Mouse (Mus musculus) cerebellum, adult 2 months (tissue): ENCODE measurements around the gene Kng1. TPM values are rescaled to one million over a fixed set of nuclear protein-coding genes. Genes with fewer than 3 reads are reported as not detected.
A peak's percentile ranks its signal among the peaks of the same experiment; 100 is the strongest.

Source experiments
- DNase-seq, 2 experiments: peaks; one replicate each; pipeline ENCODE4 v3.0.0; 2021
- H3K27ac ChIP-seq: fragments of 200-500 bp; 2 replicates; pipeline ENCODE4 v1.5.1; 2012; ENCODE audit warnings: low read length, control low read depth, inconsistent platforms; ENCODE audit not compliant: insufficient read depth
- H3K27me3 ChIP-seq: fragments of 200-500 bp; 2 replicates; pipeline ENCODE4 v1.6.1; 2012; ENCODE audit warnings: inconsistent platforms, mild to moderate bottlenecking, low read length, moderate library complexity; ENCODE audit not compliant: control insufficient read depth, insufficient read depth
- H3K4me1 ChIP-seq: fragments of 200-500 bp; 2 replicates; pipeline ENCODE4 v1.6.1; 2011; ENCODE audit warnings: low read length; ENCODE audit not compliant: control insufficient read depth, insufficient read depth
- H3K4me3 ChIP-seq: fragments of 200-500 bp; replicated peaks from 2 replicates; pipeline ENCODE3; 2011; ENCODE audit warnings: mild to moderate bottlenecking, low read depth, low read length, control low read depth; ENCODE audit not compliant: insufficient read depth
- CTCF ChIP-seq: fragments of 200-500 bp; IDR thresholded peaks from 2 replicates; pipeline ENCODE4 v1.5.1; 2011; ENCODE audit warnings: low read depth, mild to moderate bottlenecking, control low read depth, low read length, moderate library complexity, borderline replicate concordance; ENCODE audit not compliant: insufficient read depth
- POLR2A ChIP-seq: fragments of 200-500 bp; IDR thresholded peaks from 2 replicates; pipeline ENCODE4 v1.6.1; 2011; ENCODE audit warnings: low read length, control low read depth, borderline replicate concordance; ENCODE audit not compliant: insufficient read depth
- WGBS: fragments of 180-500 bp; shearing (Covaris S2); methylation state at CpG from one replicate; pipeline ENCODE4 v1.1.7; 2018; 5-methylcytosine and 5-hydroxymethylcytosine counted together
- polyA plus RNA-seq: library from polyadenylated mRNA; depleted of rRNA; stranded (reverse); fragments of >200 nt; gene quantifications from 2 replicates; pipeline ENCODE4 v1.2.3, GENCODE M21; 2012

Kng1 gene
- polyA plus RNA-seq, 1 experiment = not detected

- 7% methylated on average over 9 of the region's 9 CpGs for WGBS
- Histone ChIP-seq H3K27ac (no peak overlapping the region), H3K4me3 (no peak overlapping the region), H3K4me1 (no peaks in the 10 kb centered on the region), H3K27me3 (no peaks in the 10 kb centered on the region)
- DNase-seq = no peak
- TF ChIP-seq CTCF (no peak), POLR2A (no peak)
Measured at GRCm38 (mm10) chr16:23100099-23100575, 42.5 kb downstream of the Kng1 start.

GRCm38 (mm10) chr16:23100613-23101012 lies 42.9 kb downstream of the Kng1 start:
- Histone ChIP-seq H3K27ac (no peak overlapping the region), H3K27me3 (no peaks in the 10 kb centered on the region), H3K4me3 (no peak overlapping the region), H3K4me1 (no peaks in the 10 kb centered on the region)
- WGBS = 33% methylated on average over 10 of the region's 10 CpGs
- no peak for TF ChIP-seq POLR2A
- TF ChIP-seq CTCF = no peak
- DNase-seq = no peak

- Histone ChIP-seq H3K27me3 (no peaks in the 10 kb centered on the region), H3K4me1 (no peaks in the 10 kb centered on the region), H3K4me3 (no peak overlapping the region), H3K27ac (no peak overlapping the region)
- DNase-seq = no peak
- TF ChIP-seq CTCF (no peak), POLR2A (no peak)
- WGBS = 26% methylated on average over 15 of the region's 15 CpGs
Measured at GRCm38 (mm10) chr16:23102340-23103037, 44.8 kb downstream of the Kng1 start.

- 42% methylated on average over 17 of the region's 17 CpGs for WGBS
- H3K27ac ChIP-seq = no peak overlapping the region
- no peak for DNase-seq
- H3K4me1 ChIP-seq = no peaks in the 10 kb centered on the region
- no peak overlapping the region for H3K4me3 ChIP-seq
- H3K27me3 ChIP-seq = no peaks in the 10 kb centered on the region
- no peak for TF ChIP-seq POLR2A
- TF ChIP-seq CTCF = no peak
Measured at GRCm38 (mm10) chr16:23103038-23103745, 45.5 kb downstream of the Kng1 start.

- WGBS = 65% methylated on average over 2 of the region's 2 CpGs
- no peak for TF ChIP-seq POLR2A
- no peak for TF ChIP-seq CTCF
- Histone ChIP-seq H3K4me3 (no peak overlapping the region), H3K4me1 (no peaks in the 10 kb centered on the region), H3K27ac (no peak overlapping the region), H3K27me3 (no peaks in the 10 kb centered on the region)
- no peak for DNase-seq
Measured at GRCm38 (mm10) chr16:23103841-23104240, 46.2 kb downstream of the Kng1 start.

GRCm38 (mm10) chr16:23106121-23106520 lies 48.5 kb downstream of the Kng1 start:
- H3K4me3 ChIP-seq = no peak overlapping the region
- H3K27me3 ChIP-seq = no peaks in the 10 kb centered on the region
- H3K27ac ChIP-seq = no peak overlapping the region
- DNase-seq = no peak
- H3K4me1 ChIP-seq = no peaks in the 10 kb centered on the region
- WGBS = 91% methylated on average over 7 of the region's 7 CpGs
- TF ChIP-seq POLR2A (no peak), CTCF (no peak)

- Histone ChIP-seq H3K4me1 (no peaks in the 10 kb centered on the region), H3K4me3 (peak within 1 kb of the TSS; percentile 93), H3K27ac (peak within 1 kb of the TSS; percentile 98), H3K27me3 (no peaks in the 10 kb centered on the region)
- WGBS = under 1% methylated on average over 71 of the region's 71 CpGs
- no peak for TF ChIP-seq CTCF
- peak; percentile 89 for TF ChIP-seq POLR2A
- peak; percentile 95 to 96 for DNase-seq
Measured at GRCm38 (mm10) chr16:23107231-23107942, 49.7 kb downstream of the Kng1 start, which contains the start of gene Eif4a2. Gene Eif4a2, plus strand, starts transcription at chr16:23107444.
